Mouse (Mus musculus) ES-CJ7 (cell line): ENCODE measurements around the gene Adam8.

Experiments used
- DNase-seq: peaks from one replicate; pipeline ENCODE4 v3.0.0; 2011; ENCODE audit warnings: low read depth, low spot score

The Adam8 gene

GRCm38 (mm10) chr7:139979011-139979719, 13.2 kb downstream of the Adam8 start:
- no peak for DNase-seq

GRCm38 (mm10) chr7:139978278-139978892, 14.0 kb downstream of the Adam8 start, which contains the start of gene 6430531B16Rik:
Gene 6430531B16Rik, minus strand, starts transcription at chr7:139978755.
- peak; percentile 79 for DNase-seq

- no peak for DNase-seq
These were observed 16.9 kb downstream of the Adam8 start for GRCm38 (mm10) chr7:139975471-139975870.

- no peak for DNase-seq
These were observed 18.1 kb downstream of the Adam8 start for GRCm38 (mm10) chr7:139974307-139974706.

- peak; percentile 37 for DNase-seq
These were observed 19.4 kb downstream of the Adam8 start for GRCm38 (mm10) chr7:139972923-139973331.

GRCm38 (mm10) chr7:139971436-139971835, 20.9 kb downstream of the Adam8 start:
- no peak for DNase-seq

GRCm38 (mm10) chr7:139970979-139971378, 21.4 kb downstream of the Adam8 start:
- DNase-seq = no peak

GRCm38 (mm10) chr7:139970216-139970919, 22.0 kb downstream of the Adam8 start:
- no peak for DNase-seq

GRCm38 (mm10) chr7:139969348-139970130, 22.8 kb downstream of the Adam8 start:
- DNase-seq = peak; percentile 84

- DNase-seq = no peak
These were observed 23.9 kb downstream of the Adam8 start for GRCm38 (mm10) chr7:139968428-139968827.

- no peak for DNase-seq
These were observed 25.2 kb downstream of the Adam8 start for GRCm38 (mm10) chr7:139967175-139967574.

- no peak for DNase-seq
These were observed 28.5 kb downstream of the Adam8 start for GRCm38 (mm10) chr7:139963814-139964213.

- no peak for DNase-seq
These were observed 31.2 kb downstream of the Adam8 start for GRCm38 (mm10) chr7:139961141-139961540.

GRCm38 (mm10) chr7:139957958-139958357, 34.4 kb downstream of the Adam8 start:
- DNase-seq = no peak

GRCm38 (mm10) chr7:139957437-139957836, 34.9 kb downstream of the Adam8 start:
- DNase-seq = no peak

GRCm38 (mm10) chr7:139956658-139957057, 35.7 kb downstream of the Adam8 start:
- no peak for DNase-seq

- no peak for DNase-seq
These were observed 36.9 kb downstream of the Adam8 start for GRCm38 (mm10) chr7:139955505-139955904.

- peak; percentile 77 for DNase-seq
These were observed 40.2 kb downstream of the Adam8 start for GRCm38 (mm10) chr7:139951991-139952633.

- peak; percentile 80 for DNase-seq
These were observed 41.3 kb downstream of the Adam8 start for GRCm38 (mm10) chr7:139951079-139951478.

GRCm38 (mm10) chr7:139950283-139950971, 41.9 kb downstream of the Adam8 start:
- peak; percentile 94 for DNase-seq

- peak; percentile 93 for DNase-seq
These were observed 42.5 kb downstream of the Adam8 start for GRCm38 (mm10) chr7:139949893-139950282.
